In the genomic region with DNA sequence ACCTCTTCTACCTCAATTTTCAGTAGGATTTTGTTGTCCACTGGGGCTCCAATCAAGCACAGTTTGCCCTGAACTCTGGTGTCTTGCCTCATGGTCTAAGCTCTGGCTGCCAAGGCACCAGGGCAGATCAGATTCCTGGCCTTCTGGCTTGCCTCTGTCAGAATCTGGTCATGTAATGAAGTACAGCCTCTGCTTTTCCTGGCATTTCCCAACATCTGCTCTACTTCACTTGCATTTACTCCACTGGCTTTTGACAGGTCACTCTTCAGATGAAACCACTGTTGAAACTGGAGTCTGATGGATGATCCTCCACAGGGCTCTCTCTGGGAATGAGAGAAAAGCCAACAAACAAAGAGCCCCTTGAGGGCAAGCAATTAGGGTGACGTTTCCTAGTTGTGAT, we compare ENCODE assay signal across 15 mouse cellular contexts.
DNase-seq lines count a peak whose midpoint lies in the region; ATAC-seq and TF ChIP-seq lines count a peak whose summit lies in the region.
"Had no signal": no experiment of that assay in that cellular context is flagged by ENCODE, and none has a peak within 500 bp of the region (broad histone marks: within the 10 kb centered on the region; RNA-seq: fewer than 3 reads in every experiment).

No protein-coding gene starts in this region.

- no peak for TF ChIP-seq POLR2A in lung, adult 2 months (IDR thresholded peaks at IDR 0.05; ENCODE audit: borderline replicate concordance, extremely low read depth, low read depth, low read length)

- H3K4me3 ChIP-seq in lung, embryonic 16.5 days (ENCODE audit: low read length), result no peak overlapping the region
- no peak overlapping the region for H3K4me3 ChIP-seq in lung, adult 2 months (replicated peaks; ENCODE audit: extremely low read depth, low read depth, low read length)
- no peak overlapping the region for H3K4me3 ChIP-seq in embryonic facial prominence, embryonic 15.5 days (replicated peaks)
- H3K4me3 ChIP-seq in stomach, embryonic 15.5 days (replicated peaks), result no peak overlapping the region
- H3K4me3 ChIP-seq: liver, embryonic 12.5 days had no signal

- ATAC-seq in lung, embryonic 16.5 days (ENCODE audit: low read depth), result peak; percentile 43; the same call in 1 of the 2 replicates
- ATAC-seq in embryonic facial prominence, embryonic 15.5 days (ENCODE audit: insufficient number of reproducible peaks, low FRiP score, low TSS enrichment, low read depth), result 0 out of 2 replicates have a peak, but pooled peaks have one; percentile 34
- peak; percentile 39; the same call in 1 of the 2 replicates for ATAC-seq in stomach, embryonic 15.5 days (ENCODE audit: insufficient read depth, low FRiP score, low read depth)
- ATAC-seq: liver, embryonic 12.5 days had no signal

- no peak overlapping the region for H3K27ac ChIP-seq in lung, embryonic 16.5 days (ENCODE audit: low read length)
- H3K27ac ChIP-seq in embryonic facial prominence, embryonic 15.5 days (replicated peaks), result no peak overlapping the region
- H3K27ac ChIP-seq in stomach, embryonic 15.5 days, result no peak overlapping the region
- H3K27ac ChIP-seq: liver, embryonic 12.5 days had no signal

- peak; percentile 8 to 17 for DNase-seq in cerebellum, postnatal 10 days
- DNase-seq in cerebellum, adult 9-11 months, result no peak
- no peak for DNase-seq in lung, adult 2 months
- no peak for DNase-seq in left cerebral cortex, postnatal 25 days (ENCODE audit: low spot score in 2 of 2)
- no peak for DNase-seq in ovary, adult 18-20 months (ENCODE audit: low spot score)
- DNase-seq: B cell, adult 2 months; cerebellum, adult 11 months; heart, adult 18-20 months; kidney, adult 9 months; right cerebral cortex, adult 18-20 months; thymus, postnatal 4 days had no signal

- intact Hi-C loops in left cerebral cortex, postnatal 25 days (cut with DNase I), result no loop called here

- no peaks in the 10 kb centered on the region for H3K9me3 ChIP-seq in lung, embryonic 16.5 days (ENCODE audit: control insufficient read depth, low read length)
- H3K9me3 ChIP-seq in embryonic facial prominence, embryonic 15.5 days (replicated peaks), result no peaks in the 10 kb centered on the region
- no peaks in the 10 kb centered on the region for H3K9me3 ChIP-seq in stomach, embryonic 15.5 days

- no peaks in the 10 kb centered on the region for H3K4me1 ChIP-seq in lung, embryonic 16.5 days (replicated peaks; ENCODE audit: control insufficient read depth, insufficient read depth, low read length)
- no peaks in the 10 kb centered on the region for H3K4me1 ChIP-seq in lung, adult 2 months (ENCODE audit: control insufficient read depth, insufficient read depth, low read length)
- no peaks in the 10 kb centered on the region for H3K4me1 ChIP-seq in embryonic facial prominence, embryonic 15.5 days
- H3K4me1 ChIP-seq in stomach, embryonic 15.5 days, result no peaks in the 10 kb centered on the region
- H3K4me1 ChIP-seq: liver, embryonic 12.5 days had no signal

- 0% methylated on average over 1 of the region's 1 CpGs for WGBS in lung, embryonic 16.5 days
- 0% methylated on average over 1 of the region's 1 CpGs for WGBS in lung, adult 2 months
- 3% methylated on average over 1 of the region's 1 CpGs for WGBS in embryonic facial prominence, embryonic 15.5 days
- 22% methylated on average over 1 of the region's 1 CpGs for WGBS in stomach, embryonic 15.5 days

- no peak overlapping the region for H3K4me2 ChIP-seq in lung, embryonic 16.5 days (ENCODE audit: low read depth, low read length)
- no peak overlapping the region for H3K4me2 ChIP-seq in embryonic facial prominence, embryonic 15.5 days (replicated peaks)
- no peak overlapping the region for H3K4me2 ChIP-seq in stomach, embryonic 15.5 days
- H3K4me2 ChIP-seq: liver, embryonic 12.5 days had no signal

- H3K36me3 ChIP-seq in lung, embryonic 16.5 days (ENCODE audit: control insufficient read depth, insufficient read depth, low read length), result no peaks in the 10 kb centered on the region
- H3K36me3 ChIP-seq in embryonic facial prominence, embryonic 15.5 days, result no peaks in the 10 kb centered on the region
- no peaks in the 10 kb centered on the region for H3K36me3 ChIP-seq in stomach, embryonic 15.5 days
- H3K36me3 ChIP-seq: liver, embryonic 12.5 days had no signal

- TF ChIP-seq CTCF in lung, adult 2 months (IDR thresholded peaks at IDR 0.05; ENCODE audit: insufficient read depth, low read length), result no peak

- H3K27me3 ChIP-seq in lung, embryonic 16.5 days (ENCODE audit: control insufficient read depth, insufficient read depth, low read depth, low read length), result no peaks in the 10 kb centered on the region
- H3K27me3 ChIP-seq in embryonic facial prominence, embryonic 15.5 days, result no peaks in the 10 kb centered on the region
- no peaks in the 10 kb centered on the region for H3K27me3 ChIP-seq in stomach, embryonic 15.5 days (replicated peaks)
- H3K27me3 ChIP-seq: liver, embryonic 12.5 days had no signal

- H3K9ac ChIP-seq in lung, embryonic 16.5 days (ENCODE audit: low read length), result no peak overlapping the region
- no peak overlapping the region for H3K9ac ChIP-seq in embryonic facial prominence, embryonic 15.5 days
- no peak overlapping the region for H3K9ac ChIP-seq in stomach, embryonic 15.5 days
- H3K9ac ChIP-seq: liver, embryonic 12.5 days had no signal

Comparison
In these comparisons a context has a peak if more than half of its experiments do, and no peak if none do; other contexts are left out.
1. DNase-seq: peak in cerebellum, postnatal 10 days (2 of 2); none in cerebellum, adult 9-11 months (single experiment), lung, adult 2 months (single experiment), left cerebral cortex, postnatal 25 days (0 of 2) and ovary, adult 18-20 months (single experiment).
2. Peak in every context shown above with its lines, with median percentiles within 50 percentile points of each other: ATAC-seq.